Mouse (Mus musculus): ENCODE measurements around the gene Dpysl4. TPM values are rescaled to one million over a fixed set of nuclear protein-coding genes. Genes with fewer than 3 reads are reported as not detected.
A peak's percentile ranks its signal among the peaks of the same experiment; 100 is the strongest.

Dpysl4 gene
- polyA plus RNA-seq, 1 experiment = 3.6 TPM

DNA sequence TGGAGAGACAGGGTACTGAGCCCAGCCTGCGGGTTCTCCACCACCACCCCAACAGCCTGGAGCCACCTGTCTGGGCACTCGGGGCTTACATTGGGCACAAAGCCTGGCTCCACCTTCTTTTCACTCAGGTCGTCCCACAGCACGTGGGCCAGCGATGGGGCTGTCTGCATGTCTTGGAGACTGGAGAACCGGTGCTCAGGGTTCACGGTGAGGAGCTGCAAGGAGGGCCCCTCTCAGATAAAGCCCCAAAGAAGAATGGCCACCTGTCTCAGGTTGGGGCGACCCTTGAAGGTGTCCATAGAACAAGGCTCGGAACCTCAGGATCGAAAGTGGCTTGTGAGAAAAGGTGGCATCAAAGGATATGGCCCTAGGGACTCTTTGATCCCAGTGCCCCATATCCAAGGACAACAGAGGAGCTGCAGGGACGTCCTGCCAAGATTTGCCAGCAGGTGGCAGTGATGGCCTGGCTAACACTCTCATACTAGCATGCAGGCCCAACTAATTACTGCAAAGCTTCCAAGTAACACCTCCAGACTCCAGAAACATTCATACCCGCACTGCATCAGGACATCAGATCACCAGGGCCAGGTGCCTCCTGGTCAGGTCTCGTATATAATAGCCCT lies 33.5 kb downstream of the Dpysl4 start:
- H3K4me1 ChIP-seq (ENCODE audit: control insufficient read depth, insufficient read depth, low read length) = no peaks in the 10 kb centered on the region
- no peak overlapping the region for H3K27ac ChIP-seq (ENCODE audit: insufficient read depth, low read length)
- no peak overlapping the region for H3K4me3 ChIP-seq (ENCODE audit: insufficient read depth, low read length)
- TF ChIP-seq POLR2A (IDR thresholded peaks at IDR 0.05; ENCODE audit: low read depth, low read length) (no peak), CTCF (IDR thresholded peaks at IDR 0.05; ENCODE audit: borderline replicate concordance, insufficient read depth, low read length) (peak; percentile 97)

DNA sequence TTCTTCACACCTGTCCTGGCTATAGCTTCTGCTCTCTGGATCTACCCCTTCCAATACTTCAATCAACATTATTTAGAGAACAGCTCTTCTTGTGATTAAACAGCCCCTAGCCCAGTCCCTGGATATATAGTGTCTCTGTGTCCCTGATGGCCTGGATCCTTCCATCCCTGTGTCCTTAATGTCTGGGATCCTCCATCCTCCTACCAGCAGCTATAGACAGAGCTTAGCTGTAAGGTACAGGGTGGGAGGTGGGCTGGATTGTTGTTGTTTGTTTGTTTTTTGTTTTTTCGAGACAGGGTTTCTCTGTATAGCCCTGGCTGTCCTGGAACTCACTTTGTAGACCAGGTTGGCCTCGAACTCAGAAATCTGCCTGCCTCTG lies 34.0 kb downstream of the Dpysl4 start:
- no peaks in the 10 kb centered on the region for H3K4me1 ChIP-seq (ENCODE audit: control insufficient read depth, insufficient read depth, low read length)
- H3K4me3 ChIP-seq (ENCODE audit: insufficient read depth, low read length) = no peak overlapping the region
- no peak overlapping the region for H3K27ac ChIP-seq (ENCODE audit: insufficient read depth, low read length)
- no peak for TF ChIP-seq POLR2A (IDR thresholded peaks at IDR 0.05; ENCODE audit: low read depth, low read length)
- TF ChIP-seq CTCF (IDR thresholded peaks at IDR 0.05; ENCODE audit: borderline replicate concordance, insufficient read depth, low read length) = no peak

DNA sequence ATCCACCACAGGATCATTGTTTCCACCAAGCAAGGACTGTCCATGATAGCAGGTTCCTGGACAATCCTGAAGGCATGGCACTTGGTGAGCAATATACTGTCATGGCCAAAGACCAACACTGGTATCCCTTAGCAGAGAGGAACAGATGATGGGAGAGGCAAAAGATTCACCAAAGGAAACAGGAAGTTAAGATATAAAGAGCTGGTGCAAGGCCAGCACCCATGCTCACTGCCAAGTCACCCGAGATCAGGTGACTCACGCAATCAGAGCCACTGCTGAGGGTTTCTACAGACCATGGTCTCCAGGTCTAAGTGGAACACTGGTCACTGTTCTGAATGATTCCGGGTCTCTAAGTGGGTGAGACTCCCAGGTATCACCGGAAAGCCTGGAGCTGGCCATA lies 40.1 kb downstream of the Dpysl4 start:
- no peak overlapping the region for H3K27ac ChIP-seq (ENCODE audit: insufficient read depth, low read length)
- no peak overlapping the region for H3K4me3 ChIP-seq (ENCODE audit: insufficient read depth, low read length)
- H3K4me1 ChIP-seq (ENCODE audit: control insufficient read depth, insufficient read depth, low read length) = no peaks in the 10 kb centered on the region
- TF ChIP-seq POLR2A (IDR thresholded peaks at IDR 0.05; ENCODE audit: low read depth, low read length) (no peak), CTCF (IDR thresholded peaks at IDR 0.05; ENCODE audit: borderline replicate concordance, insufficient read depth, low read length) (no peak)

DNA sequence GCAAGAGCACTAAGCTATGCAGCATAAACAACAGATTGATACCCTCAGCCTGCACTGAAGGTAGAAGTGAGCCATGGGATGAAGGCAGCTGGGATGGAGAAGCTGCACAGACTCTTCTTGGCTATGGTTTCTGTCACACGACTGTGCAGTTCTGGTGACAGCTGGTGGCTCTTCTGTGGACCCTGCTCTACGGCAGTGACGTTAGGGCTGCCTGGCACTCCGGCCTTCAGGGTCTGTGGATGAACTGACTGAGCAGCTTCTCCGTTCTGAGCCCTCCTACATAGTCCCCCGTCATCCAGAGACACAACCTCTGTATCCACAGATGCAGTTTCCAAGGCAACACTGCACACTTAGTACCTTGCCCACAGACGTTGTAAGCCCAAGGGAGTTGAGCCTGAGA lies 40.7 kb downstream of the Dpysl4 start:
- Histone ChIP-seq H3K4me3 (ENCODE audit: insufficient read depth, low read length) (no peak overlapping the region), H3K27ac (ENCODE audit: insufficient read depth, low read length) (no peak overlapping the region), H3K4me1 (ENCODE audit: control insufficient read depth, insufficient read depth, low read length) (peaks cover 3% of the 10 kb centered on the region; the same call in 1 of the 2 replicates)
- TF ChIP-seq POLR2A (IDR thresholded peaks at IDR 0.05; ENCODE audit: low read depth, low read length) (no peak), CTCF (IDR thresholded peaks at IDR 0.05; ENCODE audit: borderline replicate concordance, insufficient read depth, low read length) (no peak)

DNA sequence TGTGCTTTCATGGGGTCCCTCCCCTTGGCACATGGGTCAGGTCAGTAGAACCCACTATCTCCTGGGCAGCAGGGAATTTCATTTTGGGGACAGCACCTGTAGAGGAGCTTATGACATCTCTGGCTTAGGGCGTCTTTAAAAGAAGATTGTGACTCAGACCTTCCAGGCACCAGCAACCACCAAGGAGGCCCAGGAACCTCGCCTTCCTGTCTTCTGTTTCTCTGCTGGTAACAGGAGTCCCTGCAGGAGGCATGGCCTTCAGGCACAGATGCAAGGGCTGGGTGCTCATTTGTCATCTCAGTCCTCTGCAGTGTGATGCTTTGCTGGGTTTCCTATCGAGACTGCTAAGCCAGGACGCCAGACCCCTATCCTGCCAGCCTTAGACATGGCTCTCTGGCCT lies 43.2 kb downstream of the Dpysl4 start:
- no peak for TF ChIP-seq CTCF (IDR thresholded peaks at IDR 0.05; ENCODE audit: borderline replicate concordance, insufficient read depth, low read length)
- TF ChIP-seq POLR2A (IDR thresholded peaks at IDR 0.05; ENCODE audit: low read depth, low read length) = no peak
- Histone ChIP-seq H3K4me3 (ENCODE audit: insufficient read depth, low read length) (no peak overlapping the region), H3K27ac (ENCODE audit: insufficient read depth, low read length) (no peak overlapping the region), H3K4me1 (ENCODE audit: control insufficient read depth, insufficient read depth, low read length) (peaks cover 3% of the 10 kb centered on the region; the same call in 1 of the 2 replicates)

DNA sequence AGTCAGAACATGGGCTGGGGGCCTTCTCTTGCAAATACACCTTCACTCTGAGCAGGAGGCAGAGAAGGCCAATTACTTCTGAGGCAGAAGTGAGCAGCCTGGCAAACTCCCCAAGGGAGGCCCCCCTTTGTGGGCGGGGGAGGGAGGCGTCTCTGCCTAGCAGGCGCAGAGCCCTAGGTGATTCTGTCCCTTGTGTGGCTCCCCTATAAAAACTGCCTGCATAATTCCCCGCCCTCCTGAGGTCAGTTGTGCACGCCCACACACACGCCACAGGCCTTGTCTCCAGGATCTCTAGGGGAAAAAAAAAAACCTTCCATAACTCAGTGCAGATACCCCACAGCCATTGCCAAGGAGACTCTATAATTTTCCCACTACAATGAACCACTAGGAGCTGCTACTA lies 44.6 kb downstream of the Dpysl4 start:
- no peak for TF ChIP-seq CTCF (IDR thresholded peaks at IDR 0.05; ENCODE audit: borderline replicate concordance, insufficient read depth, low read length)
- no peak for TF ChIP-seq POLR2A (IDR thresholded peaks at IDR 0.05; ENCODE audit: low read depth, low read length)
- Histone ChIP-seq H3K4me3 (ENCODE audit: insufficient read depth, low read length) (no peak overlapping the region), H3K27ac (ENCODE audit: insufficient read depth, low read length) (no peak overlapping the region), H3K4me1 (ENCODE audit: control insufficient read depth, insufficient read depth, low read length) (peaks cover 3% of the 10 kb centered on the region; the same call in 1 of the 2 replicates)

DNA sequence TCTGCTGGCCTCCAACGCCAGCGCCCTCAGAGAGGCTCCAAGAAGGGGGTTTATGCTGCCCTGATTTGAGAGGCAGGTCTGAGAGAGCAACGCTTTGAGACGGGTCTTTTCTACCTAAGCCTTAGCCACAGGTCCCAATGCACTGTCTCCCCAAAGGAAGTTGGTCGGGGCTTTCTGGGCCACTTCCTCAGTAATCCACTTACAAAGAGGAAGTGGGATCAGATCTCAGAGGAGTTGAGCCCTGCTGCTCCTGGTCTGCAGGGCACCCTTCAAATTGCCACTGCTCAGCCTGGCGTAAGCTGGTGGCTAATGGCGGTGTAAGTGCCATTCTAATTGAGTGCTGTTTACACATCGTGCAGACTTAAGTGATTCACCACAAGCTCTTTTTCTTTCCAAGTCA lies 45.7 kb downstream of the Dpysl4 start:
- Histone ChIP-seq H3K27ac (ENCODE audit: insufficient read depth, low read length) (no peak overlapping the region), H3K4me3 (ENCODE audit: insufficient read depth, low read length) (no peak overlapping the region), H3K4me1 (ENCODE audit: control insufficient read depth, insufficient read depth, low read length) (peaks cover 3% of the 10 kb centered on the region; the same call in 1 of the 2 replicates)
- TF ChIP-seq CTCF (IDR thresholded peaks at IDR 0.05; ENCODE audit: borderline replicate concordance, insufficient read depth, low read length) (no peak), POLR2A (IDR thresholded peaks at IDR 0.05; ENCODE audit: low read depth, low read length) (no peak)

DNA sequence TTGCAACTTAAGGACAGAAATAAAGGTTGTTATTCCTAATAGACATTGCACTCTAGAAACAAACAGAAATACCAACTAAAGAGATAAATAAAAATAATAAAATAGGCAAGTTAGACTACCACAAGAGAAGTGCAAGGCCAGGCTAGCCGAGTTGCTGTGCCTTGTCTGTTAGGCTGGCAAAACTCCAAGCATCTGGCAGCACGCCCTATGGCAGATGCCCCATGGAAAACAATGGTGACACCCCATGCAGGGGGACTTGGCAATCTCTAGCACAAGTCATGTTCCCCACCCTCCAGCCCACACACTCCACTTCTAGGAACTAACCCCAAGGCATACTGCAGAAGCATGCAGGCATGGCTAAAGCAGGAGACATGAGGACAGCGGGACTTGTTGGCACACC lies 47.6 kb downstream of the Dpysl4 start:
- TF ChIP-seq CTCF (IDR thresholded peaks at IDR 0.05; ENCODE audit: borderline replicate concordance, insufficient read depth, low read length) = no peak
- no peak for TF ChIP-seq POLR2A (IDR thresholded peaks at IDR 0.05; ENCODE audit: low read depth, low read length)
- H3K4me3 ChIP-seq (ENCODE audit: insufficient read depth, low read length) = no peak overlapping the region
- H3K4me1 ChIP-seq (ENCODE audit: control insufficient read depth, insufficient read depth, low read length) = peaks cover 3% of the 10 kb centered on the region; the same call in 1 of the 2 replicates
- no peak overlapping the region for H3K27ac ChIP-seq (ENCODE audit: insufficient read depth, low read length)

DNA sequence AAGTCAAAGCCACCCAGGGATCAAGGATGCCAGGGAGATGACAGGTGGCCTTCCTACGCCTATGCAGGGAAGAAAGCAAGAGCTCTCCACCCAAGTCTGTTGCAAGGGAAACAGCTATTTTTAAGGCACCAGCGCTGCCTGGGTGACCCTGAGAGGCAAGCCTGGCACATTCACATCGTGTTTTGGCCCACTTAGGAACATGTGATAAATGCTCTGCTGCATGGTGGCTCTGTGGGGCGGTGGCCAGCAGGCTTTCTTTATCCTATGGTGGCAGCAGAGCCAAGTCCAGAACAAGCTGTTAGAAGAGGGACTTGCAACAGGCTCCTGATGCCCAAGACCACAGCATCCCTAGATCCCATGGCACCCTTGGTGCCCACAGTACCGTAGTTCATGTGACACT lies 49.4 kb downstream of the Dpysl4 start:
- Histone ChIP-seq H3K4me1 (ENCODE audit: control insufficient read depth, insufficient read depth, low read length) (peaks cover 3% of the 10 kb centered on the region; the same call in 1 of the 2 replicates), H3K27ac (ENCODE audit: insufficient read depth, low read length) (no peak overlapping the region), H3K4me3 (ENCODE audit: insufficient read depth, low read length) (no peak overlapping the region)
- TF ChIP-seq POLR2A (IDR thresholded peaks at IDR 0.05; ENCODE audit: low read depth, low read length) (no peak), CTCF (IDR thresholded peaks at IDR 0.05; ENCODE audit: borderline replicate concordance, insufficient read depth, low read length) (no peak)

DNA sequence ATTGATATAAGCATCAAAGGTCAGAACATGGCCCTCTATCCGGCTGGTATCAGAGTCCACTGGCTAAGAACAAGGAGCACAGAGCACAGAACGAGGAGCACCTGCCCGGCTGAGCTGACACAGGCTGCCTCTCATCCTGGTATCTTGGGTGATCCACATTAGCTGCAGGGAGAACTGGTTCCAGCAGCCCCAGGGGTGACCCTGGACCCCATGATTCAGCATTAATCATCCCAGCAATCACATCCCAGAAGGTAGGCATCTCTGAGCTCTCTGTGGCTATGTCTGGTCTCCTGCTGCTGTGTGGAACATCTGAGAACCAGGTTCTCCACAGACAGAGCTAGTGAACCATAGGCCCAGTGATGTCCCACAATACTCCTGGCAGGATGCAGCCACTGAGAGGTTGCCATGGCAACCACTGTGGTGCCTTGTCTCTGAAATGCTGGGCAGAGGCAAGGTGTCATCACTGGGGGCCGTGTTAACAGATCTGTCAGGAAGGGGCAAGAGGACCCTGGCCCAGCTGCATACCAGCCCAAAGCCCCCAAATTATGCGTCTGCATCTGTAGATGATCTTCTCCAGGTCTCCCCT lies 51.2 kb downstream of the Dpysl4 start:
- no peak overlapping the region for H3K4me3 ChIP-seq (ENCODE audit: insufficient read depth, low read length)
- H3K27ac ChIP-seq (ENCODE audit: insufficient read depth, low read length) = no peak overlapping the region
- H3K4me1 ChIP-seq (ENCODE audit: control insufficient read depth, insufficient read depth, low read length) = no peaks in the 10 kb centered on the region
- TF ChIP-seq CTCF (IDR thresholded peaks at IDR 0.05; ENCODE audit: borderline replicate concordance, insufficient read depth, low read length) = no peak
- TF ChIP-seq POLR2A (IDR thresholded peaks at IDR 0.05; ENCODE audit: low read depth, low read length) = no peak
